Mouse (Mus musculus) urinary bladder, postnatal 25 days (tissue): ENCODE measurements around the gene Lrrc8c.
A peak's percentile ranks its signal among the peaks of the same experiment; 100 is the strongest.

ENCODE experiments used
- DNase-seq: peaks from one replicate; pipeline ENCODE4 v3.0.0; 2022; ENCODE audit warnings: low spot score

Gene Lrrc8c

GRCm38 (mm10) chr5:105519096-105519975, at the start of gene Lrrc8c:
TSS of gene Lrrc8c (plus strand) at chr5:105519388.
- peak; percentile 71 for DNase-seq

- no peak for DNase-seq
Observed at GRCm38 (mm10) chr5:105472983-105473705, 46.0 kb upstream of the Lrrc8c start.

DNA sequence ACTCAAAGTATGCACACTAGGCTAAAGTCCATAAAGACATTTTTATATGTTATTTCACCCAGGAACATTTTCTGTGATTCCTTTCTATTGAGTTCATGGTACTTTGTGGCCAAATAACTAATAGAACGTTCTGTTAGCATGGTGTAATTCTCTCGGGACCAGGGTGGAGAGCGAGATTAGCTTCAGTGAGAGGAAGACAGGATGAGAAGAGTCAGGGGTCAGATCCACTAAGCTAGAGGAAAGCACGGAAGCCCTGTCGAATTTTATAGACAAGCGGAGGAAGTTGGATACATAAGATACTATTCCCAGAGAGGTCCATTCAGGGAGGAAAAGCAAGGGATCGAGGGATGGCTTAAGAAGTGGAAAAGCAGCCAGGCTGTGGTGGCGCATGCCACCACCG, 41.7 kb upstream of the Lrrc8c start:
- DNase-seq = no peak

GRCm38 (mm10) chr5:105479673-105480072, 39.5 kb upstream of the Lrrc8c start:
- no peak for DNase-seq

- DNase-seq = no peak
Observed at GRCm38 (mm10) chr5:105480561-105480960, 38.6 kb upstream of the Lrrc8c start.

DNA sequence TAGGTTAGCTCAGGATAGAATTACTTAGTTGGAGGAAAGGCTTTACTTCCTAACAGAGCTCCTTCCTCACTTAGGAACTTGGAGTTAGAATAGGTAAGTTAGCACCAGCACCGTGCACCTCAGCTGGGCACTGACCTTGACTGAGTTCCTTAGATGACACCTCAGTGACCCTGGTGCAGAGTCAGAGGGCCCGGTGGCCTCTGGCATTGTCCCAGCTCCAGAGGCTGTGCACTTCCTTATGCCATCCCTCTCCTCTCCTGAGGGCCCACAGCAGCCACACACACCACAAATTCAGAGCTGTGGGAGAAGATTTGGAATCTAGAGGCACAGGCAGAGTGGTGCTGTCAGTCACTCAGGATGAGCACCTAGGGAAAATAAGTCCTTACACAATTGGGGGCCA, 35.6 kb upstream of the Lrrc8c start:
- DNase-seq = no peak

DNA sequence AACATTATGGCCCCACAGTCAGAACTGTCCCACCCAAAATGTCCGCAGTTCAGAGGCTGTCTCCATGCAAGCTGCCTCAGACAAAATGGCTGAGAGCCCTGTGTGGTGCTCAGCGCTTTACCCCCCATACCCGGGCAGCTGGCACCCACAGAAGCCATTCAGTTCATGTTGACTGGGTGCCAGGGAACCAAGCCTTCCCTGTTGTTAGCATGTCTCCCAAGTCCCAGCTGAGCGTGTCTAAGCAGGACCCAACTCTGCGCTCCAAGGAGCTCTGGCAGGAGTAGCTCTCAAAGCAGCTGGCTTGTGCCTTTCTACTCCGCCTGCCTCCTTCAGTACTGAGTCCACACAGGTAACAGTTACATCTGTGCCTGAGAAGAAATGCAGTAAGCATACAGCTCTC, 34.9 kb upstream of the Lrrc8c start:
- DNase-seq = no peak

GRCm38 (mm10) chr5:105484891-105485290, 34.3 kb upstream of the Lrrc8c start:
- no peak for DNase-seq

DNA sequence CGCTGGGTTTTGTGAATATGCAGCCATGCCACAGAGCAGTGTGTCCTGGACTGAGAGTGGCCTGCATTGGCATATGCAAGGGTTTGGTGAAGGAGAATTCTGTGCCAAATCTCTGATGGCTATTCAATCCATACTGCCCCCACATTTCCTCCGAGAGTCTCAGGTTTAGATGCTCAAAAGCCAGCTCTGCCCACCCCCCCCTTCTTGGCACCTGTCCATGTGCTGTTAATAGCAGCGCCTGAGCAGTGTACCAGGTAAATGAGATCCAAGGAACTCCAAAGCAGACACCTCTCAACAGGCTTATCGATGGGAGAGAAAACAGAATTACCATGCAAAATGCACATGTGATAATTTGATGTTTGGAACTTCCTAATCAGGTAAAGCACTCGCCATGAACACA, 29.0 kb upstream of the Lrrc8c start:
- no peak for DNase-seq

DNA sequence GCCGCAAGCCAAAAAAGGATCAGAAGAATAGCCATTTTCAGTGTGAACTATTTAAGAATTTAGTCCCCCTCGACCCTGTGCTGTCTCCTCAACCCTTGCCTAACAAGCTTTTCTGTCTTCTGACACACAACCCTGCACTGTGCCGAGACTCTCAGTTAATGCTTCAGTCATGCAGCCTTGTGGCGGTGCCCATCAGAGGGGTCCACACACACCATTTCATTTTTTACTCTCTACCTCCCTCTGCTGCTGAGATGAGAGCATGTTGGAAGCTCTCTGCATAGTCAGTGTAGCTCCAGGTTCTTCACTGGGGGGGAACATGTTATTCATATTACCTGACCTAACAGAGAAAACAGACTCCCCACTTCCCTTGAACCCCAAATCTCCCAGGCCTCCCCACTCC, 27.8 kb upstream of the Lrrc8c start:
- DNase-seq = no peak

- no peak for DNase-seq
Observed at GRCm38 (mm10) chr5:105492367-105493246, 26.6 kb upstream of the Lrrc8c start.

DNA sequence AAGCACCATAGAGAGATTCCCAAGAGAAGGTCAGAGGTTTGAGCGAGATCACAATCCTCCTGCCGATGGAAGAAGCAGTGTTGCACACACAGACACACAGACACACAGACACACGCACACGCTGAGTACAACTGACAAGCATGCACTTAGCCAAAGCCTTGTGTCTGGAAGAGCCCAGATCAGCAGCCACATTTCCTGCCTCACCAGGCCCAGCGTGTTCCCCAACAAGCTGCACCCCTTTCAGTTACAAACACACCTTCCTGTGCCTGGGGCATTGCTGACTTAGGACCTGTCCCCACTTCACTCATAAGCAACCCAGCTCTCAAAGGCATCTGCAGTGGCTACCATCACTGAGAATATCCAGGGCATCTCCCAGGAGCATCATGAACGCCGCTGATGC, 25.8 kb upstream of the Lrrc8c start:
- DNase-seq = no peak

DNA sequence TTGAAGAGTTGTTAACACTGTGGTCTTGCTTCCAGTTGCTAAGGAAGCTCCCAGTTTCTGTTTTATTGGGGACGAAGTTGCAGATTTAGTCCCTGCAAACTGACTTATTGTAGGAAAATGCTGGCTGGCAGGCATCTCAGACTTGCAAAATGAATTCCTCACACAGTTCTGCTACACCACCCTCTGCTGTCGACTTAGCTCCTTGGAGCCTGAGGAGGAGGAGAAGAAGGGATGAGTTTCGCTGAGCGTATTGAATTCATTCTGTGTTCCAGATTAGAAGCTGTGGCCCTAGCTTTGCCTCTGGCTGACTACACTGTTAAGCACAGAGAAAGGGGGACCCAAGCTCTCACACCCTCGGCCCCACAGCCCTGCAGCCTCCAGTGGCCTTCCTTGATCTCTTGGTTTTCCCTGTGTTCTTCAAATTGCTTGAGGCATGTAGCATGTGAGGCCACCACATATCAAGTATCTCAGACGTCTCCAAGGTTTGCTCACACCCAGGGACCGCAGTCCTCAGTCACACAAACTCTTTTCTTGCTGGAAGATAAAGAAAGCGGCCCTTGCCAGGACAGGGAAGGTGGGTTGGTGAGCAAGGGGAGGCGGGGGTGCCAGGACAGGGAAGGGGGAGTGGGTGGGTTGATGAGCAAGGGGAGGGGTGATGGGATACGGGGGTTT, 24.8 kb upstream of the Lrrc8c start:
- DNase-seq = no peak

- peak; percentile 64 for DNase-seq
Observed at GRCm38 (mm10) chr5:105494918-105495901, 24.0 kb upstream of the Lrrc8c start.

GRCm38 (mm10) chr5:105496133-105496532, 23.1 kb upstream of the Lrrc8c start:
- DNase-seq = no peak

DNA sequence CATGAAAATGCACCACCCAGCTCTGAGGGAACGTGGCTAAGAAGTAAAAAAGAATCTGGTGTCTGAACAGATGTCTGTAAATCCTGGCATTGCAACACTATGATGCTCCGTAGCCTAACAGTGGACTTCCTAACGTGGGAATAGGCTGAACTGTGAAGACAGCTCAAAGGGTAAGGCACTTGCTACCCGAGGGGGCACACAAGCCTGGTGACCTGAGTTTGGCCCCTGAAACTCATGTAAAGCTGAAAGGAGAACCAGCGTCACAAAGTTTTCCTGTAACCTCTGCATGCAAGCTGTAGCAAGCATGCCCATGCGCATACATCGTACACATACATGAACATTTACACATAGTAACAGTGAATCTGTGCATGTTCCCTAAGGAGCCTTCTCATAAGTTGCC, 22.6 kb upstream of the Lrrc8c start:
- DNase-seq = no peak

GRCm38 (mm10) chr5:105498429-105499000, 20.7 kb upstream of the Lrrc8c start:
- DNase-seq = no peak

GRCm38 (mm10) chr5:105499396-105499795, 19.8 kb upstream of the Lrrc8c start:
- DNase-seq = no peak

- DNase-seq = no peak
Observed at GRCm38 (mm10) chr5:105500132-105501121, 18.8 kb upstream of the Lrrc8c start.
